Mouse (Mus musculus): ENCODE data around the gene Tmem262. TPM values are rescaled to one million over a fixed set of nuclear protein-coding genes. Genes with fewer than 3 reads are reported as not detected.
"Not testable (repeated sequence)": the region's sequence is repeated elsewhere in the genome, so short reads cannot be mapped to it uniquely, and the experiment has no call there.

The Tmem262 gene
- total RNA-seq (2021): not detected

DNA sequence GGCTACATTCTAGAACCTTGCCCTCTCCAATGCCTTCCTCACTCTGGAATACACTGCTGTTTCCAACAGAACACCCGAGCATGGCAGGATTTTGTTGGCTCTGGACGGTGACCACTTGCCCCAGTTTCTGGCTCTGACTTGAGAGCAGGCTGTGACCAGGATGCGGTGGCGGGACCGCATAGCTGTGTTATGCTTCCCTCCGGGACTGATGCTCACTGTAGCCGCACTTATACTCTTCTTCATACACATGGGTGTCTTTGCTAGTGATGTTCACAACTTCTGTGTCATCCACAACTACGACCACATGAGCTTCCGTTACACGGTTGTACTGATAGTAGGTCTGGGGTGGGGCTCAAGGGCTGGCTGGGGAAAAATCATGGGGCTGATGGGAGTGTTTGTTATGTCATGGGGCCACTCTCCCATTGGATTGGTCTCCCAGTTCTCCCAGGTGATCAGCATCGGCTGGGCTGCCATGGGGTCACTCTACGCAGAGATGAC is at the start of gene Tmem262:
TSS of gene Tmem262 (plus strand) at position 51 of the 498 bp plus-strand sequence.
- DNase-seq (ENCODE audit: extremely low spot score in 1 of 2, low spot score in 2 of 2): no peak
- intact Hi-C loops (cut with DNase I): loop anchor here (5.0 kb wide), 1 partner anchor 37 kb away; the partner anchor contains the start of gene Sac3d1

DNA sequence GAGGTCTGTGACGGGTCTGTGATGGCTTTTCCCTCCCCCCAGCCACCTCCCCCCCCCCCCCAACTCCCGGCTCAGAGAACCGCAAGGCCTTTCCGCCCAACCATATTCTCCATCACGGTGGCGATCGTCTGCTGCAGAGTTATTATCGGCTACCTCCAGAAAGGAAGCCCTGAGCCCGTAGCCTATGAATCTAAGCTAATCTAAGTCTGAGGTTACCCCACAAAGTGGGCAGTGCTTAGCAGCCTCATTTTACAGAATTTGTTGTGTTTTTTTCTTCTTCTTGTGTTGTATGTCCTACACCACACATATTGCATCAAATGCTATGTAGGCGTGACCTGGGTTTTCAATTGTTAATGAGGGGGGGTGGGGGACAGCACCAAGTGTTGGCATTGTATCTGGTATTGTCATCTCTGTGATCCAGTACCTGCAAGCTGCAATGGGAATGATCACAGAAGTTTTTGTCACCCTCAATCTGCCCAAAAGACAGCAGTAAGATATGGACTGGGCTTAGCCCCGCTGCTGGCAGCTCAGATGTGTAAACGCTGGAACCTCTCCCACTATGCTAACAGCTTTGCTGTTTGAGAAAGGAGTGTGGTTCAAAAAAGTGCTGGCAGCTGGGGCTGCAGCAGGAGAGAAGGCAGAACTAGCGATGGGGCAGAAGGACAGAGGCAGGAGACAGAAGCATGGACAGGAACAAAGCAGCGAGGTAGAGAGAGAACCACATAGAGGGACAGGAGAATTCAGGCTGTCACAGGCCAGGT is 49.1 kb upstream of the Tmem262 start:
- DNase-seq (ENCODE audit: extremely low spot score in 1 of 2, low spot score in 2 of 2): no peak
- intact Hi-C loops (cut with DNase I): no loop called here

DNA sequence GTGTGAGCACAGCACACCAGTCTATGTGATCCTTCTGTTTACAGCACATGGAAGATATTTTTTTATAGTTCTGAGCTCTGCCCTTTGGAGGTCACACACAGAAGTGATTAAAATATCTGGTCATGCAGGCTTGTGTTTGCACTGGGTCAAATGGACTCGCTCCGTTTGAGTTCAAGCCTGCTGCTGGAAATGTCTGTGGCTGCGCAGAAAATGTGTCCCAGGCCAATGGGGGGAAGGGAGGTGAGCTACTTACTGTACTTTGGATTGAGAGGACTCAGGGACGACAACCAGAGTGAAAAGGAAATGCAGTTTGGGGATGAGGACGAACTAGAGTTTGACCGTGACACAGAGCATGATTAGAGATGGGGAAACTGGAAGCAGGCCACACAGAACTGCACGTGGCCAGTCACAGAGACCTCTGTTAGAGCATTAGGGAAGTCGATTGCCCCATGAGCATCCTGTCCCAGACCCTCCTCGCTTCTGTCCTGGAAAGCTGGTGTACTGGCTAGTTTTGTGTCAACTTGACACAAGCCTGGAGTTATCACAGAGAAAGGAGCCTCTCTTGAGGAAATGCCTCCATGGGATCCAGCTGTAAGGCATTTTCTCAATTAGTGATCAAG is 43.8 kb upstream of the Tmem262 start:
- intact Hi-C loops (cut with DNase I): no loop called here
- DNase-seq (ENCODE audit: extremely low spot score in 1 of 2, low spot score in 2 of 2): no peak

DNA sequence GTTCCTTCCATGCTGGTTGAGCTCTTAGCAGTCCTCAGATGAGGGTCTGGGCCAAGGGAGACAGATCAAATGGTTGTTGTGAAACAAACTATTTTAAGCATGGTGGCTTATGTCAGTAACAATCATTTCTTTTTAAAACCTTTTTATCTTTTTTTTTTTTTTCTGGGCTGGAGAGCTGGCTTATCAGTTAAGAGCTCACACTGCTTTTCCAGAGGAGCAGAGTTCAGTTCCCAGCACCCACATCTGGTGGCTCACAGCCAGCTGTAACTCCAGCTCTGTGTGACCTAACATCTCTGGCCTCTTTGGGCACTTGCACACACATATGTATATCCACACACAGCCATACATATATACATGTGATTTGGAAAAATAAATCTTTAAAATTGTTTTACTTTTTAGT is 42.1 kb upstream of the Tmem262 start:
- DNase-seq (ENCODE audit: extremely low spot score in 1 of 2, low spot score in 2 of 2): no peak
- intact Hi-C loops (cut with DNase I): no loop called here

DNA sequence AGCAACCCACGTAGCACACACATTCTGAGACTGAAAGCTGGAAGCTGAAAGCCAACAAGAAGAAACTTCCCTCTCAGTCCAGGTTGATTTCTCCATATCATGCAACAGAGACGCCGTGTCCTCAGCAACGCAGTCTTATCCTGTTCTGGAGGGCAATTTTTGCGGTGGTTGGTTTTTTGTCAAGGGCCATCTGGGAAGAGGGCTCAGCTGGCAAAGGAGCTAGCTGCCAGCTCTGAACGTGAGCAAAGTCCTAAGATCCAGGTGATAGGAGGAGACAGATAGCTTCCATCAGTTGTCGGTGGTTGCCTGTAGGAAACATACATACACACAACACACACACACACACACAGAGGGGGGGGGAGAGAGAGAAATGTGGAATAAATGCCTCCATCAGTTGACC is 41.5 kb upstream of the Tmem262 start:
- intact Hi-C loops (cut with DNase I): no loop called here
- no peak for DNase-seq (ENCODE audit: extremely low spot score in 1 of 2, low spot score in 2 of 2)

DNA sequence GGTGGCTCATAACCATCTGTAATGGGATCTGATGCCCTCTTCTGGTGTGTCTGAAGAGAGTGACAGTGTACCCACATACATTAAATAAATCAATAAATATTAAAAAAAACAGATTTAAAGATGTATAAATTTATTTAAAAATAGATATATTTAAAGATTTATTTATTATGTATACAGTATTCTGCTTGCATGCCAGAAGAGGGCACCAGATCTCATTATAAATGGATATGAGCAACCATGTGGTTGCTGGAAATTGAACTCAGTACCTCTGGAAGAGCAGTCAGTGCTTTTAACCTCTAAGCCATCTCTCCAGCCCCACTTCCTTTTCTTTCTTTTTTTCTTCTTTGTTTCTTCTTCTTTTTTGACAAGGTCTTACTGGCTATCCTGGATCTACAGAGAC is 39.8 kb upstream of the Tmem262 start:
- no peak for DNase-seq (ENCODE audit: extremely low spot score in 1 of 2, low spot score in 2 of 2)
- intact Hi-C loops (cut with DNase I): no loop called here

DNA sequence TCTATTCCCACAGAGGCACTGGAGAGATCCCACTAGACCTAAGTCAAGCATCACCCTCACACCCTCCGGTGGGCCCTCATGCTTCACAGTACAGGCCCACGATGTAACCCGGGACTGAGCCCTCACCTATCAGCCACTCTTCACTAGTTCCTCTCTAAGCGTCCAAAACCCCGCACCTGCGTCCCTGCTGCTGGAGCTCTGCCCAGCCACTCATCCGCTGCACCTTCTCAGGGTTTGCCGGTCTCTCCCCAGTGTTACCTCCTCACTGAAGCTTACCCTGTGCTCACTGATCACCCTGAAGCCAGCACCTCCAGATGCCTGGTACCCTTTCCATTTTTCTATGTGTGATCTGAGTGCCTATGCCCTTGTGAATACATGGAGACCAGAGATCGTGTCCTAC is 37.5 kb upstream of the Tmem262 start:
- DNase-seq (ENCODE audit: extremely low spot score in 1 of 2, low spot score in 2 of 2): peak in 1 of 2 experiments; percentile 25
- intact Hi-C loops (cut with DNase I): no loop called here

DNA sequence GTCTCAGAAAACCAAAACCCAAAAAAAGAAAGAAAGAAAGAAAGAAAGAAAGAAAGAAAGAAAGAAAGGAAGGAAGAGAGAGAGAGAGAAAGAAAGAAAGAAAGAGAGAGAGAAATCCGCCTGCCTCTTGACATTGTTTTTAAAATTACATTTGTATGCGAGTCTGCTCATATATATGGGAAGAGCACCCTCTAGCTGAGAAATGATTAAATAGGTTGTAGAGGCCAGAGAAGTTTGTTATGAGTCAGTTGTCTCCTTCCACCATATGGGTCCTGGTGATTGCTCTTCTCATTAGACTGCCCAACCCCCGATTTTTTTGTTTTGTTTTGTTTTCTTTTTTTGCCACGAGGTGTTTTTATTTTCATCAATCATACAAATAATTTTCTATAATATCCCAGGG is 35.7 kb upstream of the Tmem262 start:
- intact Hi-C loops (cut with DNase I): loop anchor here (2.0 kb wide), 1 partner anchor 79 kb away; the partner anchor contains the start of gene Pola2
- not testable (repeated sequence) for DNase-seq (ENCODE audit: extremely low spot score in 1 of 2, low spot score in 2 of 2)

DNA sequence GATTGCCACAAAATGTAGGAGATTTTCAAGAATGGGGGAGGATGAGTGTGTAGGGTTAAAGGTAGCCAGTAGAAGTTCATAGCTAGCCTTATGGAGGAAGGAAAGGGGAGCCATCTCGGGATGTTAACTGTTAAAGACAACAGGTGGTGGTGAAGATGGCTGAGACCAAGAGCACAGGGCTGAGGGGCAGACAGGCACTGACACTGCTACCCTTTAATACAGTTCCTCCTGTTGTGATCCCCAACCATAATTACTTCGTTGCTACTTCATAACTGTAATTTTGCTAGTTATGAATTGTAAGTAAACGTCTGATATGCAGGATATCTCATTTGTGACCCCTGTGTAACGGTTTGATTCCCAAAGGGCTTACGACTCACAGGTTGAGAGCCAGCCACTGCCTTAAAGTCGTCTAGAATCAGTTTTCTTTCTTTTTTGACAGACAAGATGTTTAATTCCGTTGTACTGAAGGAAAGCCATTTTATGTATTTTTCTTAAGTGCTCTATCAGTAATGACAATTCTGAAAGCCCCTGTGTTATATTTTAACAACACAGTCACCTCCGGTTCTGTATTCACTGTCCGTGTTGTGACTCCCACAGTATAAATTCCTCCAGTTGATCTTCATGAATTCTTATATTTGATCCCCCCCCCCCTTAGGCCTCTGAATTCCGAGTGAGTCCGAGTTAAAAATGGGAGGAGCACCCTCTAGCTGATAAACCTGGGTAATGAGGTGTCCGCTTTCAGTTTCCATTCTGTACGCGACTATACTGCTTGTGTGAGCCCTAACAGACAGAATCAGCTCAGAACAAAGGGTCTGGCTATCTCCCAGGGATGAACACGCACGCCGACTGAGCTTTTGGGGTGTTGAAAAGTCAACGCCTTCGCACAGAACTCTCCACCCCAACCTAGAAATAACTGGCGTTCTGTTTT is 34.2 kb upstream of the Tmem262 start:
- intact Hi-C loops (cut with DNase I): loop anchor here (2.0 to 5.0 kb wide), 2 partner anchors 81 to 123 kb away; partner anchors contain the start of genes Cdc42ep2 and Pola2
- DNase-seq (ENCODE audit: extremely low spot score in 1 of 2, low spot score in 2 of 2): no peak

DNA sequence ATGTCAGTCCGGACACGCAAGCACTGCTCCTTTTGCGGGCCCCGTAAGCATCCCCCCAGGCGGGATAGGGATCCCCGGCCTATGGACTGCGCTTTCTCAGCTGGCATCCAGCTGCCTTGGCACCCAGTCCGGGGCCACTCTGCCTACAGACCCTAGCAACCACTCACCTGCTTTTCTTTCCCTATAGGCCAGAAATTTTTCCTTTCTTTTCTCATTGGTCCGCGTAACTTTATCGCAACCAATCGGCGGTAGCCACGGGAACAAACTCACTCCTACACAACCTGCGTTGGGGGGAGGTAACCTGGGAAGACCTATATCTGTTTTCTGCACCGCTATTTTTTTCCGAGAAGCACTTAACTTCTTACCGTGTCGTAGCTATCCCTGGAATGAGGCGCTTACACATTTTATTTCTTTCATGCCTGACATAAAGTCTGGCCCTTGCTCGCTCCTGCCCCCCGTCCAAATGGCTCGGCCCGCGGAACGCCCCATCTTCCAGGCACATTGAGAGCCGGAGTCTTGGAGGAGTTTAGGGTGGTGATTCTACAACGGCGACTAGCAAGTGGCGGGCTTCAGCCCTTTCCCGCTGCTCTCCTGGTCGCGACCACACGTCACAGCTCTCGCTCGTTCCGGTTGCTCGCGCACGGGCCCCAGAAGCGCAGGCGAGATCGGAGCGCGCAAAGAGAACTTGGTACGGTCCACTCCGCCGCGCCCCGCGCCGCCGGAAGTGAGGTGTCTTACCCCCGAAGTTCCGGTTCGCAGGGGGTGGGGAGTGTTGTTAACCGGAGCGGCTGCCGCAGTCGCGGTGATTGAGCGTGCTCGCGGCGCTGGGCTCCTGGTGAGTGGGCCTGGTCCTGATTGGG is 33.3 kb upstream of the Tmem262 start, which contains the start of gene Syvn1:
TSS of gene Syvn1 (plus strand) at position 283 of the 860 bp plus-strand sequence.
- peak; percentile 93 to 94 for DNase-seq (ENCODE audit: extremely low spot score in 1 of 2, low spot score in 2 of 2)
- intact Hi-C loops (cut with DNase I): loop anchor here (5.0 kb wide), 1 partner anchor 124 kb away; the partner anchor contains the start of gene Cdc42ep2

DNA sequence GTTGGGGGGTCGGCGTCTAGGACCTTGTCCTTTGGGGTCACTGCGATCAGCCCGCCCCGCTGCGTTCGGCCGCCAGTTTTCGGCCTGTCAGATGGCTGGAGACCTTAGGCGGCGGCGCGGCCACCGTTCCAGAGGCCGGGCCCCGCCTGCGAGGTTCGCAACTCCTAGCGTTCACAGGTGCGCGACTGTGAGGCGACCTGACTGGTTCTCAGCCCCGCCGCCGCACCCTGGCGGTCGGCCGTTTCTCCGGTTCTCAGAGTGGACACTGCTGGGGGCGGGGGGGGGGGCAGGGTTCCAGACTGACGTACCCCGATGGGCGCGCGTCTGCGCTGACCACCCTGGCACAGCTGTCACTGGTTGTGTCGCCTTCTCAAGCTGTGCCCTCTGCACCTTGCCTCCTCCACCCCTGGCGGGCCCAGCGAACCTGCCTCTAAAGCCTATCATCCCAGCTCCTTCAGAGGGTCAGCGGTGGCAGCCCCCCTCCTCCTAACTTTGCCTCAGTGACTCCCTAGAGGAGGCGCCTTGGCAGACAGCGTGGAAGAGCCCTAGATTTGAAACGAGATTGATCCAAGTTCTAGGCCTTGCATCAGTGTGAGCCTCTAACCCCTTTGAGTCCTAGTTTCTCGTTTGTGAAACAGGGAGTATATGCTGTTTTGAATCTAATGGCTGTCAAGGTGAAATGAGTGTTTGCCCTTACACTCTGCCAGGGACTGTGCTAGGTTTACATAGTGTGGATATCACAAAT is 32.5 kb upstream of the Tmem262 start:
- intact Hi-C loops (cut with DNase I): loop anchor here (5.0 kb wide), 1 partner anchor 125 kb away; the partner anchor contains the start of gene Cdc42ep2
- no peak for DNase-seq (ENCODE audit: extremely low spot score in 1 of 2, low spot score in 2 of 2)

DNA sequence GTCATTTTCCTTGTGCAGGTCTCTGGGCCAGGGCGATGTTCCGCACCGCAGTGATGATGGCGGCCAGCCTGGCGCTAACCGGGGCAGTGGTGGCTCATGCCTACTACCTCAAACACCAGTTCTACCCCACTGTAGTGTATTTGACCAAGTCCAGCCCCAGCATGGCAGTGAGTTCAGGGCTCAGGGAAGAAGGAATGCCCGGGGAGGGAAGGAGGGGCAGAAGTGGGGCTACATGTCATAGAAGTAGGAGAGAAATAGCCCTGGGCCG is 32.0 kb upstream of the Tmem262 start:
- intact Hi-C loops (cut with DNase I): loop anchor here (5.0 kb wide), 1 partner anchor 126 kb away; the partner anchor contains the start of gene Cdc42ep2
- peak in 1 of 2 experiments; percentile 32 for DNase-seq (ENCODE audit: extremely low spot score in 1 of 2, low spot score in 2 of 2)

DNA sequence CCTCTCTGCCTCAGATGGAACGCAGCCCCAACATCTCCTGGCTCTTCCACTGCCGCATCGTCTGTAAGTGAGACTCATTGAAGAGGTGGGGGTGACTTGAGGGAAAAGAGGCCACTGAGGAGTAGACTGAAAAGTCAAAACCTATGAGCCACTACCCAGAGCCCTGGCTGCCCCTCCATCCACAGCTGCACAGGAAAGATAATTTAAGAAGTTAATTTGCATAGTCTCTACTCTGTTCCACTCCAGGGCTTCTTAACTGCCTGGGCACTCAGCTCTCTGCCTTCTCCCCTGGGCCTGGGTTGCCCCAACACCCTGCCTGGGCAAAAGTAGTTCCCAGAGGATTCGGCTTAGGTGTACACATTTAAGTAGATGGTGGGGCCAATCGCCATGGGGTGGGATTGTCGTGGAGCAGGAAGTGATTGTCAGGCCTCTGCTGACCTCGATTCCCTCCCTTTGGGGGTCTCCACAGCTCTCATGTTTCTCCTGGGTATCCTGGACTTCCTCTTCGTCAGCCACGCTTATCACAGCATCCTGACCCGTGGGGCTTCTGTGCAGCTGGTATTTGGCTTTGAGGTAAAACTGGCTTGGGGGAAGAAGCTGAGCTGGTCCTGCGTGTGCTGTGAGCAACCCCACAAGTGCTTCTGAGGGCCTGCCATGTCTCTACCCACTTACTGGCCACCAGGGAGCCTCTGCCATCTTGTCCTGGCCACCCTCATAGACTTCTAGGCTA is 31.0 kb upstream of the Tmem262 start:
- intact Hi-C loops (cut with DNase I): loop anchor here (5.0 kb wide), 1 partner anchor 127 kb away; the partner anchor contains the start of gene Cdc42ep2
- DNase-seq (ENCODE audit: extremely low spot score in 1 of 2, low spot score in 2 of 2): no peak

DNA sequence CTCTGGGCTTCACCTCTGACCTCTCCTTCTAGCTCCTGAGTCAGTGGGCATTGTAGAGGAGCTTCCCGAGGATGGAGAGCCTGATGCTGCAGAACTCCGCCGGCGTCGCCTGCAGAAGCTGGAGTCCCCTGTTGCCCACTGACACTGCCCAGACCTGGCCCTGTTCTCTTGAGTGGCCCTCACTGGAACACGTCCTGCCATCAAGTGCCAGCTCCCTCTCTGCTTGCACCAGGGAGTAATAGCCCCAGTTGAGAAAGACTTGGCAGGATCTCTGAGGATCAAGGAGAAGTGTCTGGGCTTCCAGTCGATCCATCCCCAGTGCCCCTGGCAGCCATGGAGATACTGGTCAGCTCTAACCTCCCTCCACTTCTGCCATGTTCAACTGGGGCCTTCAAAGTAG is 27.3 kb upstream of the Tmem262 start:
- intact Hi-C loops (cut with DNase I): no loop called here
- DNase-seq (ENCODE audit: extremely low spot score in 1 of 2, low spot score in 2 of 2): no peak

DNA sequence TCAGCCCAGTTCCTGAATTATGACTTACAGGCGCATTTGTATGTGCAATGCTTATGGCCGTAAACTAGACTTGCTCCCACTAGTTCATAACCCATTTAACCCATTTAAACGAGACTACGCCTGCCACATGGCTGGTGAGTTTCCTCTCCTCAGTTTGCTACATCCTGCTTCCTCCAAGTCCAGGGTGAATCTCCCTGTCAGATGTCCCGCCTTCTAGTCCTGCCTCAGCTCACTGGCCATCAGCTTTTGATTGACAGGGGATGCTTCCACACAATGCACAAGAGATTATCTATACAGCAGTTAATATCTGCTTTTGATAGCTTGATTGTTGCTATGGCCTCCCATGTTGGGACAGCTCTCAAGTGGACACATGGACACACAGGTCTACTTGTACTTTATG is 25.5 kb upstream of the Tmem262 start:
- no peak for DNase-seq (ENCODE audit: extremely low spot score in 1 of 2, low spot score in 2 of 2)
- intact Hi-C loops (cut with DNase I): no loop called here

DNA sequence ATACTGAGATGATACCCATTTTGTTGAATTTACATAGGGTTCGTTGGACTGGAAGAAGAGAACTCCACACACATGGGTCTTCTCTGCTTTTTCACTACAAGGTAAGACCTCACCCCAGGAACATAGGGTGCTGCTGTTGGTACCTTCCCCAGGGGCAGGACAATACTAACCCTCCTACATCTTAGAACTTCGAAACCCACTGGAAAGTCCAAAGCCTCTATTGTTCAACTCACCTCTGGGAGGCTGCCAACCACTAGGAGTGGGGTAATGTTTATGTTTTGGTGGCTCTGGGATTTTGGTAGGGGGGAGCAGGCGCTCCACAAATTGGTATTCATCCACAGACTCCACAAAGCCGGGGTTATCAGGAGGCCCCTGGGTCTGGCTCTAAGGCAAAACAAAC is 23.1 kb upstream of the Tmem262 start:
- DNase-seq (ENCODE audit: extremely low spot score in 1 of 2, low spot score in 2 of 2): no peak
- intact Hi-C loops (cut with DNase I): no loop called here

Data from left cerebral cortex, postnatal 10 days (tissue).